Mouse (Mus musculus): Measurements from ENCODE around the gene Olfr694.
"Not testable (repeated sequence)": the region's sequence is repeated elsewhere in the genome, so short reads cannot be mapped to it uniquely, and the experiment has no call there.

Olfr694 gene

GRCm38 (mm10) chr7:106691714-106692113 is at the start of gene Olfr694:
TSS of gene Olfr694 (minus strand) at chr7:106691814.
- DNase-seq, result no peak

DNA sequence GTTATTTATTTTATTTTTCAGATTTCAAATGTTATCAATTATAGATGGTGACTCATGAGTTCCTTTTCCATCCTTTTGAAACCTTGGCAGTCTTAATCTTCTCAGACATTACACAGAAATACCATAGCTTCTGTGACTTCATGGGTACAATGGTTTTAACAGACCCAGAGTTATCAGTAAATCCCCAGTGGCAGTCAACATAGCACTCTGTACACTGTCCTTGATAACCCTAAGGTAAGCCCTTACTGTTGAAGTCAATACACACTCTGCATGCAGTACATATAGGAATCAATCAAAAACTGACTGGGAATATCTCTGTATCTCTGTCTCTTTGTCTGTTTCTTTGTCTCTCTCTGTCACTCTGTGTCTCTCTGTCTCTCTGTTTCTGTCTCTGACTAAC is 45.4 kb upstream of the Olfr694 start:
- DNase-seq, result no peak

GRCm38 (mm10) chr7:106733717-106734116 is 42.1 kb upstream of the Olfr694 start:
- DNase-seq, result no peak

DNA sequence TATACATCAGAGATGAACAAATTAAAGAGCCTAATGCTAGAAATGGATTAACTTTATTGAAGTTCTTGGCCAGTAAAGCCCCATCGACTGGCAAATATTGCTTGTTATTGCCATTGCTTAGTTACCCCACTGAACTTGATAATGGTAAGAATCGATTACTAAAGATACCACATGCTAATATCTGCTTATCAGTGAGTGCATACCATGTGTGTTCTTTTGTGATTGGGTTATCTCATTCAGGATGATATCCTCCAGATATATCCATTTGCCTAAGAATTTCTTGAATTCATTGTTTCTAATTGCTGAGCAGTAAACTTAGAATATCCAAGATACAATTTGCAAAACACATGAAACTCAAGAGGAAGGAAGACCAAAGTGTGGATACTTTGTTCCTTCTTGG is 34.0 kb upstream of the Olfr694 start:
- not testable (repeated sequence) for DNase-seq

DNA sequence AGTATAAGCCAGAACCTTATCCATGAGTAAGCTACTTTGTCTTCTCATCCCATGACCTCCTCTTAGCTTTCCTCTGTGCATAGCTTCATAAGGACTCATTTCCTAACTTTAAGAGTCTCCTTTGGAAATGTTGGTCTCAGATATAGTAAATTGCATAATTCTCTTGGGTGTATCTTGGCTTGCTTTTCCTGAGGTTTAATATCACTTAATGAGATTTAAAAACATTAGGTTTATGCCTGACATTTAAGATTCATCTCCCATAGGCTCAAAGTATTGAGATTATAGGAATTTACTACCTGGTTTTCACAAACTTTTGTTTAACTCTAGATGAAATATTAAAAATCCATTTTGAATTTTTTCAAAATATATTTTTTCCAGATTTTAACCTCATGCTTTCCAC is 24.7 kb upstream of the Olfr694 start, which contains the start of gene Olfr695:
Gene Olfr695 (minus strand): TSS at position 101 of the 400 bp plus-strand sequence.
- no peak for DNase-seq

DNA sequence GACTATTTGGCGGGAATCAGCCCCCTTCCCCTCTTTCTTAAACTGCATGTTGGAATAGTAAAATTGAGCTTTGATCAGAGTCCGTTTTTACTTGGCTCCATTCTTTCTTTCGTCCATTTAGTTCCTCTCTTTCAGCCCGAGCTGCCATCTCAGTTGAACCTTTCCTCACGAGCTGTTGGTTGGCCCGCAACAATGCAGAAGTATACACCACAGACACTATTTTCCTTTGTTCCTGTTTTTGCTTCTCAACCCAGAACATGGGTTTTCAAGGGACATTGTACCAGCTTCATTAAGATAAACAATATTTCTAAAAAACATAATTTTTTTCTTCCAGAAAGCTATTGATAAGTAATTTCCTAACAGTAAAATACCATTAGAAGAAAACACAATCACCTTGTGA is 19.8 kb upstream of the Olfr694 start:
- DNase-seq, result no peak

- not testable (repeated sequence) for DNase-seq
These were observed 16.1 kb upstream of the Olfr694 start for GRCm38 (mm10) chr7:106707705-106708104.

DNA sequence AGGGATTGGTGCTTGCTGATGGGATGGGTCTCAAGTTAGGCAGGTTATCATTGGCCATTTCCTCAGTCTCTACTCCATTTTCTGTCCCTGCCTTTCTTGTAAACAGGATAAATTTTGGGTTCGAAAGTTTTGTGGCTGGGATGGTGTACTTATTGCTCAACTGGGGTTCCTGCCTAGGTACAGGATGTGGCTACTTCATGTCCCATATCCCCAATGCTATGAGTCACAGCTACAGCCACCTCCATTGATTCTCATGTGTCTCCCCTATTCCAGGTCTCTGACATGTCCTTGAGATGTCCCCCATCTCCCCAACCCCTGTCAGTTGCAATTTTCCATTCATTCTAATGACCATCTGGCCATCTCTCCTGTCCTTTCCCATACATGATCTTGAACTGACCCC is 5.3 kb upstream of the Olfr694 start:
- DNase-seq, result no peak

- DNase-seq, result no peak
These were observed 1.4 kb upstream of the Olfr694 start for GRCm38 (mm10) chr7:106692976-106693375.

GRCm38 (mm10) chr7:106685382-106685781 is 6.2 kb downstream of the Olfr694 start:
- no peak for DNase-seq

DNA sequence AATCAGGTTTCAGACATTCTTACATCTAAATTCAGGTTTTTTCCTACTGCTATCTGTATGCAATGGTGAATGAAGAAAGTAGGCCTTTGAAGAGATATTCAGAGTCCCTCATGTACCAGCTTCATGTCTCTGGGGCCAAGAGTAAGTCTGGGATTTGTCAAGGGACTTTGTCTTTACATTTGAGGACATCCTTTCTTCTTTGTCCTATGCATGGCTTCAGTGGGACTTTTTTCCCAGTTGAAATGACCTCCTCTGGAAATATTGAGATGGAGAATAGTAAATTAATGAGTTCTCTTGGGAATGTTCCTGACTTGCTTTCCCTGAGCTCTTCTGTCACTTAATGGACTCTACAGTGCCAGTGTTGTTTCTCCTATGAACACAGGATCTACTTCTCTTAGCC is 11.1 kb downstream of the Olfr694 start, which contains the start of gene Olfr693:
Gene Olfr693 (minus strand): TSS at position 101 of the 400 bp plus-strand sequence.
- no peak for DNase-seq

DNA sequence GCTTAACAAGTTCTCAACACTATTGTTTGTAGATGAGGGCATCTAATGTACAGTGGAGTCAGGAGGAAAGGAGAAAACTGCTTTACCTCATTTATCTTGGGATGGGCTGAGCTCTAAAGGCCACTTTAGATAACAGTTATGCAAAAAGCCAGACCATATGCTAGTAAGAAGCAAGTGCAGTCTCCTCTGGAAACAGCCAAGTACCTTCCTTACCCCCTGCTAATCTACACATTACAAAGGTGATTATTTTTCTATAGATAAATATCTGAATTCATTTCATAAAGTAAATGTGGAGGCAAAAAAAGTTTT is 39.3 kb downstream of the Olfr694 start:
- DNase-seq, result no peak

GRCm38 (mm10) chr7:106651555-106652343 is 39.9 kb downstream of the Olfr694 start:
- DNase-seq, result no peak

- no peak for DNase-seq
These were observed 41.8 kb downstream of the Olfr694 start for GRCm38 (mm10) chr7:106649774-106650173.

DNA sequence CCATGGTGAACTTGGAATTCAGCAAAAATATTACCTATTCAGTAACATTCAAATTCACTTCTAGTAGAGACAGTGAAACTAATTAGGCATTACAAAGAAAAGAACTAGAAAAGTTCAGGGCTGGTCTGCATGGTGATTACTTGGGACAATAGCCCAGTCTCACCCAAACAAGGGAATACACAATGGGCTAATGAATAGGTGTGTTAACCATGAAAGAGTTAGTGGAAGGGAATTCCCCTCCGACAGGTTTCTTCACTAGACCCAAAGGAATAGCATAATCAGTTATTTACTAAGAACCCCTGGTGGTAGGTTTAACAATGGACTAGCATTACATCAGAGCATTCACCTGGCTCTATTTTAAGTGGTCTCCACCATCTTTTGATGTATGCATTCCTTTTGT is 46.4 kb downstream of the Olfr694 start:
- no peak for DNase-seq

DNA sequence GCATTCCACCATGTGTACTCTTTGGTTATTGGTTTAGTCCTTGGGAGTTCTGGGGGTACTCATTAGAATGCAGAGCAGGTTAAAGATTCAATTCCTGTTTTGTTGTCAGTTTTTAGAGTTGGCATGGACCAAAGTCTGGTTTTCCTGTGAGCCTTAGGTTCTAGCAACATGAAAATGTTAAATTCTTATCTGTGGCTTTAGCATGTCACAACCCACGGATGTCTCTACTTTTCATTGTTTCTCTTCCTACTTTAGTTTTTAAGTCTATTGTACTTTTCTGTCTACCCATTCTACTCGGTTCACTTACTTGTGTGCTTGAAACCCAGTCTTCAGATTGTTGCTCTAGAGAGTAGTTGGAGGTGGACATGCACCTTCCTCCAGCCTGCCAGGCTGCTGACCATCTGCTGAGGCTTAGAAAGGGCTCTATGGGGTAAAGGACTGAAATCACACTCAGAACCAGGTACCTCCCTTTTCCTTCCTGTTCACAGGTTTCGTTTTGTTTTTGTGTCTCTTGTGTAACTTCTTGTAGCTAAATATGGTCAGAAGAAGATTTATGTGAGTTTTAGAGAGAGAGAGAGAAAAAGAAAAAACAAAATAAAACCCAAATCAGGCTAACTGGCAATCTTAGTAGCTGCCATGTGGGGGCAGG is 47.3 kb downstream of the Olfr694 start:
- no peak for DNase-seq

DNA sequence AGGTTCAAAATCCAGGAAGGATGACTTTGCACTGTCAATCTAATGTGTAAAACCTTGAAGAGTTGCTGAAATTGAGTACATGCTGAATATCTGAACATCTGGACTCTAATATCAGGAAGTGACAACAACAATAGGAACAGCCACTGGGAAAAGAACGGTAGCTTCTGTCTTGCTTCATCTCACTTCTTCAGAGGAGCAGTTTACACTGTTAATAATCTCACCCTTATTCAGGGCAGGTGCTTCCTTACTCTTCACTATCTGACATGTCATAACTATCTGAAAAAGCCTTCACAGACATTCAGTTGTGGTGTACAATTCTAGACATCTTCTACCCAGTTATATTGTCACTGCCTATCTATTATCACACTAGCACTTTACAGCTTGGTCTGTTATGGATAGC is 50.8 kb downstream of the Olfr694 start:
- no peak for DNase-seq

DNA sequence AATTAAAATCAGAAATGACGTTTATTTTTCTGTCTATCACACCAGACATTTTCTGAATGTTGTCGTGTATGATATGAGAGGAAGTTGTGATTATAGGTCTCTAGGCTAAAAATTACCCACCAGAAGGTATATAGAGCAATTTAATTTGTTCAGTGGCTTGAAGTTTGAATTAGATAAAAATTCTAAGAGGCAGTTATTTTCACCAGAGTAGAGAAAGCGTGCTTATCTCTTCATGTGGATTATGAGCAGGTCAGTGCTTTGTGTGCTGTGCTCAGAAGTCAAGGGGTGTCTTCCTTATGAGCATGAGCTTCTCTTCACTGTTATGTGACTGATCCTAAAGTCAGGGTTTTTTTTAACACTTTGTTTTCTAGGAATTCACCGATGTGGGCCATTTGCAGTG is 56.1 kb downstream of the Olfr694 start:
- no peak for DNase-seq
